In genomic region chr17:31057891-31058744, GRCm38 (mm10) we compare ENCODE assay signal across 8 mouse cellular contexts. TPM values are rescaled to one million over a fixed set of nuclear protein-coding genes. Genes with fewer than 3 reads are reported as not detected.
A peak's percentile ranks its signal among the peaks of the same experiment; 100 is the strongest.
DNase-seq lines count a peak whose midpoint lies in the region; ATAC-seq lines count a peak whose summit lies in the region.

No protein-coding gene starts in this region.

- H3K27me3 ChIP-seq in kidney, embryonic 14.5 days (ENCODE audit: control insufficient read depth, insufficient read depth, low read length): peaks cover 30% of the 10 kb centered on the region
- peaks cover 13% of the 10 kb centered on the region for H3K27me3 ChIP-seq in embryonic facial prominence, embryonic 15.5 days
- peaks cover 59% of the 10 kb centered on the region for H3K27me3 ChIP-seq in midbrain, embryonic 10.5 days (ENCODE audit: low read depth, poor library complexity, severe bottlenecking)
- peaks cover 36% of the 10 kb centered on the region for H3K27me3 ChIP-seq in stomach, embryonic 16.5 days (ENCODE audit: control insufficient read depth, insufficient read depth, low read length)

- peak overlapping the region; percentile 54 for H3K4me2 ChIP-seq in kidney, embryonic 14.5 days (replicated peaks; ENCODE audit: low read depth, low read length)
- peak overlapping the region; percentile 87 for H3K4me2 ChIP-seq in embryonic facial prominence, embryonic 15.5 days (replicated peaks)
- H3K4me2 ChIP-seq in stomach, embryonic 16.5 days (ENCODE audit: low read depth, low read length): peak overlapping the region; percentile 83

- H3K9me3 ChIP-seq in kidney, embryonic 14.5 days (ENCODE audit: control insufficient read depth, low read length): peaks cover 10% of the 10 kb centered on the region; the same call in 1 of the 2 replicates
- H3K9me3 ChIP-seq in embryonic facial prominence, embryonic 15.5 days (replicated peaks): no peaks in the 10 kb centered on the region
- peaks cover 12% of the 10 kb centered on the region for H3K9me3 ChIP-seq in midbrain, embryonic 10.5 days (replicated peaks)
- H3K9me3 ChIP-seq in stomach, embryonic 16.5 days (replicated peaks; ENCODE audit: control insufficient read depth, low read length): peaks cover 5% of the 10 kb centered on the region; the same call in 1 of the 2 replicates

- peak; percentile 50 for ATAC-seq in kidney, embryonic 14.5 days (ENCODE audit: low FRiP score, low TSS enrichment)
- ATAC-seq in activated CD4-positive, CD25-positive, alpha-beta regulatory T cell, adult 4 months: peak; percentile 7
- ATAC-seq in embryonic facial prominence, embryonic 15.5 days (ENCODE audit: insufficient number of reproducible peaks, low FRiP score, low TSS enrichment, low read depth): 0 out of 2 replicates have a peak, but pooled peaks have one; percentile 32
- ATAC-seq in stomach, embryonic 16.5 days (ENCODE audit: insufficient read depth, low FRiP score): 0 out of 2 replicates have a peak, but pooled peaks have one; percentile 10

- no peaks in the 10 kb centered on the region for H3K36me3 ChIP-seq in kidney, embryonic 14.5 days (ENCODE audit: control insufficient read depth, insufficient read depth, low read length)
- H3K36me3 ChIP-seq in embryonic facial prominence, embryonic 15.5 days: no peaks in the 10 kb centered on the region
- no peaks in the 10 kb centered on the region for H3K36me3 ChIP-seq in midbrain, embryonic 10.5 days
- no peaks in the 10 kb centered on the region for H3K36me3 ChIP-seq in stomach, embryonic 16.5 days (ENCODE audit: control insufficient read depth, insufficient read depth, low read length)

- 1% methylated on average over 31 of the region's 31 CpGs for WGBS in kidney, embryonic 14.5 days
- WGBS in embryonic facial prominence, embryonic 15.5 days: 2% methylated on average over 31 of the region's 31 CpGs
- under 1% methylated on average over 31 of the region's 31 CpGs for WGBS in midbrain, embryonic 10.5 days
- WGBS in stomach, embryonic 16.5 days: 1% methylated on average over 31 of the region's 31 CpGs

- H3K4me3 ChIP-seq in kidney, embryonic 14.5 days (ENCODE audit: low read length): peak overlapping the region; percentile 33
- H3K4me3 ChIP-seq in embryonic facial prominence, embryonic 15.5 days (replicated peaks): peak overlapping the region; percentile 49
- peak overlapping the region; percentile 67 for H3K4me3 ChIP-seq in midbrain, embryonic 10.5 days
- peak overlapping the region; percentile 52 for H3K4me3 ChIP-seq in stomach, embryonic 16.5 days (replicated peaks; ENCODE audit: low read length)

- no peak for DNase-seq in kidney, postnatal 36 days
- peak; percentile 46 to 60 for DNase-seq in layer of hippocampus, postnatal 10 days (ENCODE audit: low spot score in 2 of 2)
- DNase-seq in midbrain, embryonic 10.5 days (ENCODE audit: low spot score): peak; percentile 25
- no peak for DNase-seq in adrenal gland, adult 2 months

- peaks cover 9% of the 10 kb centered on the region for H3K4me1 ChIP-seq in kidney, embryonic 14.5 days (ENCODE audit: control insufficient read depth, insufficient read depth, low read length)
- H3K4me1 ChIP-seq in embryonic facial prominence, embryonic 15.5 days: peaks cover 28% of the 10 kb centered on the region
- H3K4me1 ChIP-seq in midbrain, embryonic 10.5 days: peaks cover 52% of the 10 kb centered on the region
- peaks cover 20% of the 10 kb centered on the region for H3K4me1 ChIP-seq in stomach, embryonic 16.5 days (ENCODE audit: control insufficient read depth, insufficient read depth, low read length)

- peak overlapping the region; percentile 34; the same call in 1 of the 2 replicates for H3K9ac ChIP-seq in kidney, embryonic 14.5 days (ENCODE audit: low read depth, low read length)
- H3K9ac ChIP-seq in embryonic facial prominence, embryonic 15.5 days: peak overlapping the region; percentile 12
- H3K9ac ChIP-seq in stomach, embryonic 16.5 days (ENCODE audit: low read length): peak overlapping the region; percentile 64

- H3K27ac ChIP-seq in kidney, embryonic 14.5 days (ENCODE audit: low read depth, low read length): no peak overlapping the region
- H3K27ac ChIP-seq in embryonic facial prominence, embryonic 15.5 days (replicated peaks): peak overlapping the region; percentile 30
- H3K27ac ChIP-seq in midbrain, embryonic 10.5 days (replicated peaks): peak overlapping the region; percentile 78
- H3K27ac ChIP-seq in stomach, embryonic 16.5 days (ENCODE audit: low read length): peak overlapping the region; percentile 33; the same call in 1 of the 2 replicates

RNA-seq across cellular contexts. Expression of gene Abcg1, which starts 0.6 kb away (rescaled TPM):
- polyA plus RNA-seq in kidney, embryonic 14.5 days (2014; fragmentation: Nextera tagmentation; extraction: Ambion mirVana): 4.0 and 5.4 TPM in 2 replicates
- polyA plus RNA-seq in activated CD4-positive, CD25-positive, alpha-beta regulatory T cell, adult 4 months (2017; shearing (Covaris generic)): 100 to 1,000 TPM; 104 to 116 TPM
- 14.4 and 15.8 TPM in 2 replicates for polyA plus RNA-seq in embryonic facial prominence, embryonic 15.5 days (2015; fragmentation: Nextera tagmentation; extraction: Ambion mirVana)
- total RNA-seq in layer of hippocampus, postnatal 10 days (2021): 10 to 100 TPM; 28.1 to 30.5 TPM
- 5.8 and 9.0 TPM in 2 replicates for polyA plus RNA-seq in midbrain, embryonic 10.5 days (2016; fragmentation: Nextera tagmentation; extraction: Ambion mirVana)
- polyA plus RNA-seq in stomach, embryonic 16.5 days (2015; fragmentation: Nextera tagmentation; extraction: Ambion mirVana): 11.3 and 15.4 TPM in 2 replicates
- 10 to 100 TPM in 1 of 2 experiments, 1 to 10 TPM in 1; 5.2 to 18.6 TPM for total RNA-seq in adrenal gland, adult 2 months (2021)
- 7.9 and 8.2 TPM in 2 replicates for polyA plus RNA-seq in adrenal gland, adult 2 months (2012; rRNA removed)

Comparison
In these comparisons a context has a peak if more than half of its experiments do, and no peak if none do; other contexts are left out.
1. H3K9ac ChIP-seq: peak in every context shown above with its lines; median percentile 64 in stomach, embryonic 16.5 days; 34 in kidney, embryonic 14.5 days; 12 in embryonic facial prominence, embryonic 15.5 days.
2. DNase-seq: peak in layer of hippocampus, postnatal 10 days (2 of 2) and midbrain, embryonic 10.5 days (single experiment); none in kidney, postnatal 36 days (0 of 2) and adrenal gland, adult 2 months (single experiment).
3. Peak in every context shown above with its lines, with median percentiles within 50 percentile points of each other: ATAC-seq, H3K4me2 ChIP-seq and H3K4me3 ChIP-seq.